Mouse (Mus musculus): ENCODE measurements around the gene Ptprn2. TPM values are rescaled to one million over a fixed set of nuclear protein-coding genes. Genes with fewer than 3 reads are reported as not detected.
A peak's percentile ranks its signal among the peaks of the same experiment; 100 is the strongest.

Gene Ptprn2
- polyA plus RNA-seq, 1 experiment from 2014 or later = 0.30 TPM

- TF ChIP-seq CTCF (IDR thresholded peaks at IDR 0.05; ENCODE audit: low read depth) = no peak
- Histone ChIP-seq H3K27me3 (ENCODE audit: insufficient read depth, low read length) (no peaks in the 10 kb centered on the region), H3K4me3 (ENCODE audit: low read depth, low read length) (no peak overlapping the region), H3K4me1 (ENCODE audit: insufficient read depth) (no peaks in the 10 kb centered on the region), H3K27ac (ENCODE audit: low read depth) (no peak overlapping the region), H3K9ac (no peak overlapping the region), H3K36me3 (ENCODE audit: insufficient read depth) (no peaks in the 10 kb centered on the region), H3K9me3 (ENCODE audit: low read depth, low read length) (no peaks in the 10 kb centered on the region), H3K4me2 (no peak overlapping the region)
- DNase-seq (no peak), ATAC-seq (ENCODE audit: insufficient read depth) (peak; percentile 33; the same call in 1 of the 2 replicates)
Observed at GRCm38 (mm10) chr12:117098295-117098694, 612.8 kb downstream of the Ptprn2 start.

GRCm38 (mm10) chr12:117106696-117107095 lies 621.2 kb downstream of the Ptprn2 start:
- Histone ChIP-seq H3K36me3 (ENCODE audit: insufficient read depth) (no peaks in the 10 kb centered on the region), H3K27ac (ENCODE audit: low read depth) (no peak overlapping the region), H3K4me2 (peak overlapping the region; percentile 45), H3K27me3 (ENCODE audit: insufficient read depth, low read length) (no peaks in the 10 kb centered on the region), H3K4me1 (ENCODE audit: insufficient read depth) (peaks cover 9% of the 10 kb centered on the region; the same call in 1 of the 2 replicates), H3K9ac (no peak overlapping the region), H3K9me3 (ENCODE audit: low read depth, low read length) (no peaks in the 10 kb centered on the region), H3K4me3 (ENCODE audit: low read depth, low read length) (no peak overlapping the region)
- TF ChIP-seq CTCF (IDR thresholded peaks at IDR 0.05; ENCODE audit: low read depth) = no peak
- DNase-seq (peak; percentile 59), ATAC-seq (ENCODE audit: insufficient read depth) (peak; percentile 21; the same call in 1 of the 2 replicates)
- 29% methylated on average over 4 of the region's 4 CpGs for WGBS

GRCm38 (mm10) chr12:117107143-117107616 lies 621.7 kb downstream of the Ptprn2 start:
- 0 out of 2 replicates have a peak, but pooled peaks have one; percentile 12 for TF ChIP-seq CTCF (IDR thresholded peaks at IDR 0.05; ENCODE audit: low read depth)
- WGBS = 10% methylated on average over 16 of the region's 16 CpGs
- no peaks in the 10 kb centered on the region for H3K9me3 ChIP-seq (ENCODE audit: low read depth, low read length)
- H3K4me1 ChIP-seq (ENCODE audit: insufficient read depth) = peaks cover 9% of the 10 kb centered on the region; the same call in 1 of the 2 replicates
- H3K4me2 ChIP-seq = peak overlapping the region; percentile 45
- H3K4me3 ChIP-seq (ENCODE audit: low read depth, low read length) = no peak overlapping the region
- ATAC-seq (ENCODE audit: insufficient read depth) (peak; percentile 94), DNase-seq (peak; percentile 82)
- no peak overlapping the region for H3K9ac ChIP-seq
- no peaks in the 10 kb centered on the region for H3K36me3 ChIP-seq (ENCODE audit: insufficient read depth)
- H3K27ac ChIP-seq (ENCODE audit: low read depth) = no peak overlapping the region
- H3K27me3 ChIP-seq (ENCODE audit: insufficient read depth, low read length) = no peaks in the 10 kb centered on the region

- TF ChIP-seq CTCF (IDR thresholded peaks at IDR 0.05; ENCODE audit: low read depth) = no peak
- no peaks in the 10 kb centered on the region for H3K36me3 ChIP-seq (ENCODE audit: insufficient read depth)
- H3K27ac ChIP-seq (ENCODE audit: low read depth) = no peak overlapping the region
- no peaks in the 10 kb centered on the region for H3K4me1 ChIP-seq (ENCODE audit: insufficient read depth)
- DNase-seq (no peak), ATAC-seq (ENCODE audit: insufficient read depth) (no peak)
- H3K9ac ChIP-seq = no peak overlapping the region
- no peak overlapping the region for H3K4me2 ChIP-seq
- H3K4me3 ChIP-seq (ENCODE audit: low read depth, low read length) = no peak overlapping the region
- 68% methylated on average over 10 of the region's 10 CpGs for WGBS
- no peaks in the 10 kb centered on the region for H3K27me3 ChIP-seq (ENCODE audit: insufficient read depth, low read length)
- H3K9me3 ChIP-seq (ENCODE audit: low read depth, low read length) = no peaks in the 10 kb centered on the region
Observed at GRCm38 (mm10) chr12:117115254-117115865, 629.8 kb downstream of the Ptprn2 start.

GRCm38 (mm10) chr12:117127078-117127477 lies 641.6 kb downstream of the Ptprn2 start:
- no peak overlapping the region for H3K4me2 ChIP-seq
- H3K9me3 ChIP-seq (ENCODE audit: low read depth, low read length) = no peaks in the 10 kb centered on the region
- DNase-seq (no peak), ATAC-seq (ENCODE audit: insufficient read depth) (no peak)
- WGBS = 90% methylated on average over 3 of the region's 3 CpGs
- no peak overlapping the region for H3K27ac ChIP-seq (ENCODE audit: low read depth)
- no peak overlapping the region for H3K4me3 ChIP-seq (ENCODE audit: low read depth, low read length)
- no peaks in the 10 kb centered on the region for H3K27me3 ChIP-seq (ENCODE audit: insufficient read depth, low read length)
- no peaks in the 10 kb centered on the region for H3K4me1 ChIP-seq (ENCODE audit: insufficient read depth)
- H3K9ac ChIP-seq = no peak overlapping the region
- no peaks in the 10 kb centered on the region for H3K36me3 ChIP-seq (ENCODE audit: insufficient read depth)
- no peak for TF ChIP-seq CTCF (IDR thresholded peaks at IDR 0.05; ENCODE audit: low read depth)

- 81% methylated on average over 6 of the region's 6 CpGs for WGBS
- no peaks in the 10 kb centered on the region for H3K27me3 ChIP-seq (ENCODE audit: insufficient read depth, low read length)
- H3K4me2 ChIP-seq = no peak overlapping the region
- TF ChIP-seq CTCF (IDR thresholded peaks at IDR 0.05; ENCODE audit: low read depth) = no peak
- H3K9ac ChIP-seq = no peak overlapping the region
- no peak overlapping the region for H3K4me3 ChIP-seq (ENCODE audit: low read depth, low read length)
- H3K36me3 ChIP-seq (ENCODE audit: insufficient read depth) = no peaks in the 10 kb centered on the region
- no peaks in the 10 kb centered on the region for H3K4me1 ChIP-seq (ENCODE audit: insufficient read depth)
- DNase-seq = no peak
- no peak overlapping the region for H3K27ac ChIP-seq (ENCODE audit: low read depth)
- ATAC-seq (ENCODE audit: insufficient read depth) = no peak
- H3K9me3 ChIP-seq (ENCODE audit: low read depth, low read length) = no peaks in the 10 kb centered on the region
Observed at GRCm38 (mm10) chr12:117127485-117127884, 642.0 kb downstream of the Ptprn2 start.

GRCm38 (mm10) chr12:117132095-117132494 lies 646.6 kb downstream of the Ptprn2 start:
- Histone ChIP-seq H3K4me2 (no peak overlapping the region), H3K4me1 (ENCODE audit: insufficient read depth) (no peaks in the 10 kb centered on the region), H3K4me3 (ENCODE audit: low read depth, low read length) (no peak overlapping the region), H3K9me3 (ENCODE audit: low read depth, low read length) (no peaks in the 10 kb centered on the region), H3K36me3 (ENCODE audit: insufficient read depth) (no peaks in the 10 kb centered on the region), H3K27me3 (ENCODE audit: insufficient read depth, low read length) (no peaks in the 10 kb centered on the region), H3K27ac (ENCODE audit: low read depth) (no peak overlapping the region), H3K9ac (no peak overlapping the region)
- peak; percentile 70 for TF ChIP-seq CTCF (IDR thresholded peaks at IDR 0.05; ENCODE audit: low read depth)
- DNase-seq (peak; percentile 46), ATAC-seq (ENCODE audit: insufficient read depth) (peak; percentile 47)
- 13% methylated on average over 2 of the region's 2 CpGs for WGBS

Measured in lung, embryonic 14.5 days (tissue).